Mouse (Mus musculus) kidney, postnatal 4 days (tissue): ENCODE measurements around the gene Urb2.
A peak's percentile ranks its signal among the peaks of the same experiment; 100 is the strongest.
"Not testable (repeated sequence)": the region's sequence is repeated elsewhere in the genome, so short reads cannot be mapped to it uniquely, and the experiment has no call there.

Experiments
- DNase-seq, 2 experiments: peaks; one replicate each; pipeline ENCODE4 v3.0.0; 2021; ENCODE audit warnings: mixed read lengths in 2 of 2

Gene Urb2

DNA sequence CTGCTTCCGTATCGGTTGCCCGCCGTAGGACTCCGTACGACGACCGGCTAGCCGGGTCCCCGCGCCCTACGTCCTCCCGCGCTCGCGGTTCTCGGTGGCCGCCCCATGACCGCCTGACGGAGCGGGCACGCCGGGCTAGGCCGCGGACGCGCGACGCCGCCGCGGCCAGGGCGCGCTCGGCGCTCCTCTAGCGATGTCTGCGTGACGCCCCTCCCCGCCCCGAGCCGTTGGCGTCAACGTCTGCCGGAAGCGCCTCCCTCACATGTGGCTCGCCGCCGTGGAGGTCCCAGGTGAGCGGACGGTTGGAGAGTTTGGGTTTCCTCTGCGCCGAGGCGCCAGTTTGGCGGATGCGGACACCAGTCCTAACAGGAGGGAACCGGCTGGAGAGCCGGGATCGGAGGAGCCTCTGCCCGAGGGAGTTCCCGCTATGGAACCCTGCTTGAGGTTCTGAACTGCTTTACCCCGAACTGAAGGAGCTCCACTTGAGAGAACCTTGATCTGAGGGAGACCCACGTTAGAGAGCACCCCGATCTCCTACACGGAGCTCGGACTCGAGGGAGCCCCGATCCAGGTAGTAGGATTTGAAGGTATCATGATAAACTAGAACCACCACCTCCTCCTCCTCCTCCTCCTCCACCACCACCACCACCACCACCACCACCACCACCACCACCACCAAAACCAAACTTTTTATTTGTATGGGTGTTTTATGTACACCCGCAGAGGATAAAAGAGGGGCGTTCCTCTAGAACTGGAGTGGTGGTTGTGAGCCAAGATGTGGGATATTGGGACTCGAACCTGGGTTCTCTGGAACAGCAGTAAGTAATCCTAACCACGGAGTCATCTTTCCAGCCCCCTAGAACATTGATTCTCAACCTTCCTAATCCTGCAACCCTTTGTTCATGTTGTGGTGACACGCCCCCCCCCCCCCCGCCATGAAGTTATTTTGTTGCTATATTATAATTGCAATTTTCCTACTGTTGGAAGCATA, at the start of gene Urb2, which contains the start of gene Taf5l:
Gene Urb2, plus strand, starts transcription at position 272 of the 991 bp plus-strand sequence.
Gene Taf5l, minus strand, starts transcription at position 161 of the 991 bp plus-strand sequence.
- DNase-seq = peak; percentile 94 to 97

GRCm38 (mm10) chr8:123973495-123973894, 47.8 kb upstream of the Urb2 start:
- DNase-seq = no peak

- DNase-seq = no peak
Observed at GRCm38 (mm10) chr8:123977499-123977898, 43.8 kb upstream of the Urb2 start.

GRCm38 (mm10) chr8:123978166-123978838, 43.0 kb upstream of the Urb2 start:
- DNase-seq = peak; percentile 80 to 85

DNA sequence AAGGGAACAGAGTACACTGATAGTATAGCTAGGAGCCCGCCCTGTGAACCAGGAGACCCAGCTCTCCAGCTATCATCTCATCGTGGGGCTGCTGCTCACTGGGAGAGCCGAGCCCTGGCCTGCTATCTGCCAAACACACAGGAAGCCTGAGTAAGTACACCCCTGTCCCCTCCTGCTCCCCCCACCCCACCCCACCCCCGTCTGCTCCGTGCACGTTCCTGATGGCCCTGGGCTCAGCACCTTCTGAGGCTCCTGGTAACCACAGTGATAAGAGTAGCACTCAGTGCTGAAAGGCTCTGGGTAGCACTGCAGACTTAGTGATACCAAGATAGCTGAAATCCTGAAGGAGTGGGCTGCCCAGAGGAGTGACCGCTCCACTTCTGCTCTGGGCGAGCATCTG, 42.4 kb upstream of the Urb2 start:
- DNase-seq = no peak

GRCm38 (mm10) chr8:123980239-123980638, 41.1 kb upstream of the Urb2 start:
- no peak for DNase-seq

DNA sequence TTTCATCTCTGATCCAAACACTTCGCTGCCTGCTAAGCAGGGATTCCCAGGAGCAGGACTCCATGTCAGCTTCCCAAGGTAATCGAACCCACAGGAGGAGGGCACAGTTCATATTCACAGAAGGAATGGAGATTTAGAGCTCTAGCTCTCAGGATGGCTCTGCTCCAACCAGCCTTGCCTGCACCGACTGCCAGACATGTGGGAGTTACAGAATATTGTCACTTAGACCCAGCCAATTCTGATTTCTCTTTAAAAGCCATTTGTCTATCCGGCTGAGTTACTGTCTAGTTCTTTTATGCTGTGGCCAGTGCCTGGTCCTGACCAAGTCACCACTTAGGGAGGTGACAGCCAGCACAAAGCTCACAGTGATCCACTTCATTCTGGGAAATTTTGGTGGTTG, 39.6 kb upstream of the Urb2 start:
- peak in 1 of 2 experiments; percentile 27 for DNase-seq

DNA sequence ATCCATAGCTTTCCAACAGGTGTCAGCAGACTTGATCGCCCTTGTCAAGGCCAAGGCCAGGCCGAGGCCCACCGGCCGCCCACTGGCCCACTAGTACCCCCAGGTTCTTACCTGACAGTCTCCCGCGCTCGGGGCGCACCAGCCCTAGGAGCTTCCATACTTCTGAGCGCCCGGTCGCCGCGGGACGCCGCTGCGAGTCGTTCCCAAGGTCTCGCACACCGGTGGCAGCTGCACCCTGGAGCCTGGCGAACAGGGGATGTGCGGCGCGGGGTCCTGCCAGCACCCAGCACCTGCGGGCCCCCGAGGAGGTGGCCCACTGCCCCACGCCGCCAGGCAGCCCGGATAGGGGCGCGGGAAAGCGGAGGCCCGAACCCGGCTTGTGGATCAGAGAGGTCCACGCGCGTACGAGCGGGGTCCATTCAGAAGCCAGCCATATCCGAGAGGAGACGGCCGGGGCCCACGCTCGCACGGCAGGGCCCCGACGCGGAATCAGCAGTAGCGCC, 39.0 kb upstream of the Urb2 start:
- DNase-seq = peak in 1 of 2 experiments; percentile 68

- peak; percentile 90 to 94 for DNase-seq
Observed at GRCm38 (mm10) chr8:123982826-123983400, 38.4 kb upstream of the Urb2 start, which contains the start of gene Abcb10. Gene Abcb10 (minus strand): TSS chr8:123983122.

GRCm38 (mm10) chr8:123988605-123989038, 32.7 kb upstream of the Urb2 start:
- no peak for DNase-seq

DNA sequence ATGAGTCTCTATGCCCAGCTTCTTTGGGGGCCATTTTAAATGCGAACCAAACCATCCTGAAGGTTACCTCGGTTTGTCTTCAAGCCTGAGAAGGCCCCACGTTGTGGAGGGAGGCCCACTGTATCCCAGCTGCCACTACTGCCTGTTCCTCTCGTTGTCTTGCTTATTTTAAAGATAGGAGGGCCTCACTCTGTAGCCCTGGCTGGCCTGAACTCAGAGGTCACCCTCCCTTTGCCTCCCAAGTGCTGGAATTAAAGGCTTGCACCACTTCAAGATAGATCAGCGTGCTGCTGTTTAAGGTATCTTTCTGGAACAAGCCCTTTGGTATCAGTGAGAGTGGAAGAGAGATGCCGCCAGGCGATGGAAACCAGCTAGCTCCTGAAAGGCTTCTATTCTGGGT, 32.2 kb upstream of the Urb2 start:
- DNase-seq = no peak

GRCm38 (mm10) chr8:123990277-123991049, 30.8 kb upstream of the Urb2 start:
- no peak for DNase-seq

DNA sequence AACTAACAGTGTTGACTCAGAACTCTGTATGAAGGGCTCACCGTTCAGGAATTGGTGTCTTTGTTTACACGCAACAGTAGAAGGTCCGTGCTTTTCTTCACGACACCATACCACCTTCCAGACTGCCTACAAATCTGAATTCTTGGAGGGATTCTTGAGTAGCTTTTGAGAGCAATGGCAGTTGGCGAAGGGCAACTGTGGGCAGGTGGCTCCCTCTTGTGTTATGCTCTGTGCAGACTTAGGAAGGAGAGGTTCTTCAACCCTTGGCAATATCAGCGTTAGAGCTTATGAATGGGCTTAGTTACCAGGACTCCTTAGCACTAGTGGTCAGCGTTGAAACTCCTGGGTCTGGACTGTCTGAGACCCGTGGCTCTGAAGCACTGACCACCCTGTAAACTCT, 28.7 kb upstream of the Urb2 start:
- DNase-seq = peak in 1 of 2 experiments; percentile 27

DNA sequence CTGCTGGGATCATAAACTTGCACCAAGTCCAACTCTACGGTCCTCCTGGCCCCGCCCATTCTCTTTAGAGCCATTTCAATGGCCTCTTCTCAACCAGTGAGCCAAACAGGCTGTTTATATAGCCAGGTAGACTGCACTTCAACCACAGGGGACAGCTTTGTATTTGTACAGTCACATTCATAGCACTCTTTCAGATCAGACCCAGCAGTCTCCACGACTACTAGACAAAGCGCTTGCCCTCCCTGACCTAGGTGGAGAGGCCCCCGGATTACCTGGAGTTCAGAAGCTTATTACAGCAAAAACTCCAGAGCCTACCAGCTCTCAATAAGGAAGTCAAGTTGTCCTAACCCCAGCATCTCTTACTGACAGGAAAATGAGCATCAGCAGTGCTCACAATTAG, 27.7 kb upstream of the Urb2 start:
- no peak for DNase-seq

DNA sequence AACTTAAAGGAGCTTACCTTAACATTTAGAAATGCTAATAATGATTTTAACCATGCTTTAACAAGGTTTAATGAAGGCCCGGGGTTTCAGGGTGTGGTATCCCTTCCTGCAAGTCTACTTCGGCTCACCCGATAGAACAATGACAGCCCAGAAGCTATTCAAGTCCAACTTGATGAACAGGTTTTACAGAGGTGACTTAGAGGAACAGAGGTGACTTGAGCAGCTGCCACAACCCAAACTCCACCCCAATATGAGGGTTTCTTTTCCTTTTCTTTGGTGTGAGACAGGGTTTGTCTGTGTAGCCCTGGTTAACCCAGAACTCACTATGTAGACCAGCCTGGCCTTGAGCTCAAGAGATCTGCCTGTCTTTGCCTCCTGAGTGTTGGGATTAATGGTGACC, 27.3 kb upstream of the Urb2 start:
- DNase-seq = no peak

DNA sequence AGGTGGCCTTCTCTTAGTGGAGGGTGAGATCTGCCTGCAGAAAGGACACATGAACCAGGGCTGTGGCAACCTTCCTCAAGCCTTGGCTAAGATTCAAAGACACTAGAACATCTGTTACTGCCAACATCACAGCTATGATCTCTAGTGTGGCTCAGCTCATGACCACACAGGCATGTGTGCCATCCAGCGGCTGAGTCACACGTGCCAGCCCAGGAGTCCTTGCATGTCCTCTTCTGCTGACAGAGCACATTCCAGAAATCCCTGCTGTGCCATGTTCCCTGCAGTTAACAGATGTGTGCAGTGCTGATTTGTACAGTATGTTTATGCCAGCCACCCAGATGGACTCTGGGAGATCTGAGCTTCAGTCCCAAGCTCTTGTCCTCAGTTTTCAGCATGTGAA, 21.7 kb upstream of the Urb2 start:
- peak in 1 of 2 experiments; percentile 33 for DNase-seq

DNA sequence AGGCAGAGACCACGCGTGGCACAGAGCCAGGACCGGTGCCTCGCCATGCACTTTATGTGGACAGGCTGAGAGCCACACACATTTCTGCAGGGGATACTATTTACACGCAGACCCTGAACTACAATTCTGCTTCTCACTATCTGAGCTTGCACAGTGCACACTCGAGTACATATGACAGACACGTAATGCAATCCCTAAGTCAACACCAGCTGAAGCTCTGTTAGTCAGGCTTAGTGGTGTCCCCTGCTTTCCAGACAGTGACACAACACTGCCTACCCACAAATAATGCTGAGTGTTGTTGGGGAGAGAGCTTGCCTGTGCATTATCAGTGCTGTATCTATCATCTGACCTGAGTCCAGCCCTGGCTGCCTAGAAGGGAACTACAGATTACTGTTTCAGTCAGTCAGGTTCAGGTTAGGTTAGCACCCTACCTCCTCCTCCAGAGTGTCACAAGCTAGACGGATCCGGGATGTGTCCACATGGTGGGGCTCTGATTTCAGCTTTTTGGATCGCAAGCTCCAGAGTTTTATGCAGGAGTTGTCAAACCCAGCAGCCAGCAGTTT, 18.7 kb upstream of the Urb2 start:
- no peak for DNase-seq

DNA sequence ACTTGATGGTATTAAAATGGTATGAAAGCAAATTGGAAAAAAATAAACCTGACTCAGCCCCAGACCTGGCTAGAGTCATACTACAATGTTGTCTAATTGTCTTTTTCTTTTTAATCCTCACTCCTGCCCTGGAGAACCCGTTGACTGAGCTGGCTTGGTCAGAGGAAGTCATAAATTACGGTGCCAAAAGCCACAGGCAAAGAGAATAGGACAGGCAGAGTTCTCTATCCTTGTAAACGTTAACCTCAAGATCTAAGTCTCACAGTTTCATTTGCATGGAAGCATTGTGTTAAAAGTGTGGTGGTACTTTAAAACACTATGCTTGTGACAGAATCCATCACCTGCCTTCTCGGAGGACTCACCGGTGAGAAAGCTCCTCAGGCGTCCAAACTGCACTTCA, 13.5 kb upstream of the Urb2 start:
- DNase-seq = no peak

GRCm38 (mm10) chr8:124011580-124011979, 9.7 kb upstream of the Urb2 start:
- no peak for DNase-seq

GRCm38 (mm10) chr8:124011989-124012586, 9.2 kb upstream of the Urb2 start:
- DNase-seq = no peak

DNA sequence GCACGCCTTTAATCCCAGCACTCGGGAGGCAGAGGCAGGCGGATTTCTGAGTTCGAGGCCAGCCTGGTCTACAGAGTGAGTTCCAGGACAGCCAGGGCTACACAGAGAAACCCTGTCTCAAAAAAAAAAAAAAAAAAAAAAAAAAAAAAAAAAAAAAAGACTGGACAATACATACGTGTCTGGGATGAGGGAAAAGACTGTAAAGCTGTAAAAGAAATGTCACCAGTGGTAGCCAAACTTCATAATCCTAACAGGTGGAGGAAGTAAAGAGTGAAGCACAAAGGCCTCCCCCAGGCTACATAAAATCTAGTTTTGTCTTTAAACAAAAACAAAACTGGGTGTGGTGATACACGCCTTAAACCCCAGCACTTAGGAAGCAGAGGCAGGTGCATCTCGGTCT, 7.0 kb upstream of the Urb2 start:
- DNase-seq = not testable (repeated sequence)
